Mouse (Mus musculus): ENCODE data around the gene Ttll13. TPM values are rescaled to one million over a fixed set of nuclear protein-coding genes. Genes with fewer than 3 reads are reported as not detected.

Gene Ttll13
- total and polyA plus RNA-seq, 3 experiments = 0.26 to 3.7 (median 3.3) TPM

- ATAC-seq (ENCODE audit: extremely low read depth, insufficient number of reproducible peaks, low FRiP score, poor library complexity, severe bottlenecking) = no peak
- H3K36me3 ChIP-seq (replicated peaks) = peaks cover 72% of the 10 kb centered on the region
- H3K27me3 ChIP-seq (ENCODE audit: insufficient read depth, low read length) = no peaks in the 10 kb centered on the region
- no peak for TF ChIP-seq TAL1 (conservative IDR thresholded peaks at IDR 0.05; ENCODE audit: low read depth, low read length)
- TF ChIP-seq GATA1 (IDR thresholded peaks at IDR 0.05; ENCODE audit: borderline replicate concordance, low read length) = no peak
- no peak for TF ChIP-seq POLR2AphosphoS5 (IDR thresholded peaks at IDR 0.05; ENCODE audit: insufficient replicate concordance, low read depth, low read length)
- TF ChIP-seq GATA2 (IDR thresholded peaks at IDR 0.05; ENCODE audit: borderline replicate concordance, low read depth, low read length) = no peak
- TF ChIP-seq CTCF (IDR thresholded peaks at IDR 0.05; ENCODE audit: low read depth, low read length) = no peak
- peaks cover 94% of the 10 kb centered on the region for H3K4me1 ChIP-seq (ENCODE audit: insufficient read depth, low read depth, low read length)
- H3K9me3 ChIP-seq (replicated peaks) = no peaks in the 10 kb centered on the region
- no peak for DNase-seq (ENCODE audit: low spot score)
- peak overlapping the region; percentile 67; the same call in 1 of the 2 replicates for H3K4me3 ChIP-seq (ENCODE audit: low read depth, low read length)
These were observed 36.5 kb upstream of the Ttll13 start for GRCm38 (mm10) chr7:80209669-80210068.

GRCm38 (mm10) chr7:80210982-80211381 lies 35.2 kb upstream of the Ttll13 start:
- no peaks in the 10 kb centered on the region for H3K9me3 ChIP-seq (replicated peaks)
- H3K4me3 ChIP-seq (ENCODE audit: low read depth, low read length) = peak overlapping the region; percentile 13; the same call in 1 of the 2 replicates
- H3K4me1 ChIP-seq (ENCODE audit: insufficient read depth, low read depth, low read length) = peaks cover 94% of the 10 kb centered on the region
- no peak for TF ChIP-seq CTCF (IDR thresholded peaks at IDR 0.05; ENCODE audit: low read depth, low read length)
- TF ChIP-seq POLR2AphosphoS5 (IDR thresholded peaks at IDR 0.05; ENCODE audit: insufficient replicate concordance, low read depth, low read length) = no peak
- TF ChIP-seq GATA2 (IDR thresholded peaks at IDR 0.05; ENCODE audit: borderline replicate concordance, low read depth, low read length) = no peak
- no peak for TF ChIP-seq TAL1 (conservative IDR thresholded peaks at IDR 0.05; ENCODE audit: low read depth, low read length)
- TF ChIP-seq GATA1 (IDR thresholded peaks at IDR 0.05; ENCODE audit: borderline replicate concordance, low read length) = no peak
- DNase-seq (ENCODE audit: low spot score) = no peak
- no peaks in the 10 kb centered on the region for H3K27me3 ChIP-seq (ENCODE audit: insufficient read depth, low read length)
- peaks cover 76% of the 10 kb centered on the region for H3K36me3 ChIP-seq (replicated peaks)
- no peak for ATAC-seq (ENCODE audit: extremely low read depth, insufficient number of reproducible peaks, low FRiP score, poor library complexity, severe bottlenecking)

GRCm38 (mm10) chr7:80213604-80214003 lies 32.6 kb upstream of the Ttll13 start:
- ATAC-seq (ENCODE audit: extremely low read depth, insufficient number of reproducible peaks, low FRiP score, poor library complexity, severe bottlenecking) (no peak), DNase-seq (ENCODE audit: low spot score) (no peak)
- TF ChIP-seq GATA1 (IDR thresholded peaks at IDR 0.05; ENCODE audit: borderline replicate concordance, low read length) = no peak
- no peak for TF ChIP-seq CTCF (IDR thresholded peaks at IDR 0.05; ENCODE audit: low read depth, low read length)
- TF ChIP-seq TAL1 (conservative IDR thresholded peaks at IDR 0.05; ENCODE audit: low read depth, low read length) = no peak
- no peak for TF ChIP-seq GATA2 (IDR thresholded peaks at IDR 0.05; ENCODE audit: borderline replicate concordance, low read depth, low read length)
- no peak for TF ChIP-seq POLR2AphosphoS5 (IDR thresholded peaks at IDR 0.05; ENCODE audit: insufficient replicate concordance, low read depth, low read length)
- no peak overlapping the region for H3K4me3 ChIP-seq (ENCODE audit: low read depth, low read length)
- H3K4me1 ChIP-seq (ENCODE audit: insufficient read depth, low read depth, low read length) = peaks cover 79% of the 10 kb centered on the region
- peaks cover 81% of the 10 kb centered on the region for H3K36me3 ChIP-seq (replicated peaks)
- H3K27me3 ChIP-seq (ENCODE audit: insufficient read depth, low read length) = no peaks in the 10 kb centered on the region
- H3K9me3 ChIP-seq (replicated peaks) = no peaks in the 10 kb centered on the region

GRCm38 (mm10) chr7:80214459-80214858 lies 31.7 kb upstream of the Ttll13 start:
- ATAC-seq (ENCODE audit: extremely low read depth, insufficient number of reproducible peaks, low FRiP score, poor library complexity, severe bottlenecking) = no peak
- no peak overlapping the region for H3K4me3 ChIP-seq (ENCODE audit: low read depth, low read length)
- H3K9me3 ChIP-seq (replicated peaks) = no peaks in the 10 kb centered on the region
- no peak for DNase-seq (ENCODE audit: low spot score)
- TF ChIP-seq CTCF (IDR thresholded peaks at IDR 0.05; ENCODE audit: low read depth, low read length) (no peak), TAL1 (conservative IDR thresholded peaks at IDR 0.05; ENCODE audit: low read depth, low read length) (no peak), GATA2 (IDR thresholded peaks at IDR 0.05; ENCODE audit: borderline replicate concordance, low read depth, low read length) (no peak)
- H3K4me1 ChIP-seq (ENCODE audit: insufficient read depth, low read depth, low read length) = peaks cover 70% of the 10 kb centered on the region
- H3K27me3 ChIP-seq (ENCODE audit: insufficient read depth, low read length) = no peaks in the 10 kb centered on the region
- peaks cover 89% of the 10 kb centered on the region for H3K36me3 ChIP-seq (replicated peaks)

- TF ChIP-seq POLR2AphosphoS5 (IDR thresholded peaks at IDR 0.05; ENCODE audit: insufficient replicate concordance, low read depth, low read length) (no peak), GATA1 (IDR thresholded peaks at IDR 0.05; ENCODE audit: borderline replicate concordance, low read length) (no peak), CTCF (IDR thresholded peaks at IDR 0.05; ENCODE audit: low read depth, low read length) (peak; percentile 82; the same call in 1 of the 2 replicates), TAL1 (conservative IDR thresholded peaks at IDR 0.05; ENCODE audit: low read depth, low read length) (no peak)
- ATAC-seq (ENCODE audit: extremely low read depth, insufficient number of reproducible peaks, low FRiP score, poor library complexity, severe bottlenecking) = no peak; the same call in 1 of the 2 replicates
- H3K4me1 ChIP-seq (ENCODE audit: insufficient read depth, low read depth, low read length) = peaks cover 65% of the 10 kb centered on the region
- H3K4me3 ChIP-seq (ENCODE audit: low read depth, low read length) = no peak overlapping the region
- no peaks in the 10 kb centered on the region for H3K27me3 ChIP-seq (ENCODE audit: insufficient read depth, low read length)
- no peak for DNase-seq (ENCODE audit: low spot score)
- H3K9me3 ChIP-seq (replicated peaks) = no peaks in the 10 kb centered on the region
- H3K36me3 ChIP-seq (replicated peaks) = peaks cover 96% of the 10 kb centered on the region
These were observed 30.8 kb upstream of the Ttll13 start for GRCm38 (mm10) chr7:80215398-80215797.

DNA sequence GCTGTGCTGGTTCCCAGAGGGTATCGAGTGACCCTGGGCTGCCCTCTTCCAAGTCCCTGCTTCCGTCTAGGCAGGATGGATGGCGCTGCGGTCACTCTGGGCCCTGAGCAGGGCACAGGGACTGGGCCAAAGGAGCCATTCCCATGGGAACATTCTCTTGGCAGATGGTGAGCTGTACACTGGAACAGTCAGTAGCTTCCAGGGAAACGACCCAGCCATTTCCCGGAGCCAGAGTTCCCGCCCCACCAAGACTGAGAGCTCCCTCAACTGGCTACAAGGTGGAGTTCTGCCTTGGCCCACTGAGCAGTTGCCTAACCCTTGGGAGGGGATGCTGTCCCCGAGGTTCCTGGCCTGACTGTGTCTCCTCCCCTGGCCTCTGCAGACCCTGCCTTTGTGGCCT lies 29.6 kb upstream of the Ttll13 start:
- TF ChIP-seq CTCF (IDR thresholded peaks at IDR 0.05; ENCODE audit: low read depth, low read length) (no peak), GATA1 (IDR thresholded peaks at IDR 0.05; ENCODE audit: borderline replicate concordance, low read length) (no peak), TAL1 (conservative IDR thresholded peaks at IDR 0.05; ENCODE audit: low read depth, low read length) (no peak), POLR2AphosphoS5 (IDR thresholded peaks at IDR 0.05; ENCODE audit: insufficient replicate concordance, low read depth, low read length) (no peak), GATA2 (IDR thresholded peaks at IDR 0.05; ENCODE audit: borderline replicate concordance, low read depth, low read length) (no peak)
- H3K27me3 ChIP-seq (ENCODE audit: insufficient read depth, low read length) = no peaks in the 10 kb centered on the region; the same call in 1 of the 2 replicates
- H3K36me3 ChIP-seq (replicated peaks) = peaks cover 98% of the 10 kb centered on the region
- no peak for ATAC-seq (ENCODE audit: extremely low read depth, insufficient number of reproducible peaks, low FRiP score, poor library complexity, severe bottlenecking)
- no peak overlapping the region for H3K4me3 ChIP-seq (ENCODE audit: low read depth, low read length)
- no peaks in the 10 kb centered on the region for H3K9me3 ChIP-seq (replicated peaks)
- peaks cover 53% of the 10 kb centered on the region for H3K4me1 ChIP-seq (ENCODE audit: insufficient read depth, low read depth, low read length)
- no peak for DNase-seq (ENCODE audit: low spot score)
